Mouse (Mus musculus): ENCODE measurements around the gene Spsb2. TPM values are rescaled to one million over a fixed set of nuclear protein-coding genes. Genes with fewer than 3 reads are reported as not detected.

Spsb2 gene
- 10.5 and 10.9 TPM in 2 replicates for total RNA-seq (2017)

GRCm38 (mm10) chr6:124808358-124809012 is at the start of gene Spsb2:
Spsb2 (plus strand) TSS chr6:124808661.
- peak; percentile 20; the same call in 1 of the 2 replicates for ATAC-seq (ENCODE audit: extremely low read depth, insufficient number of reproducible peaks, low FRiP score, poor library complexity, severe bottlenecking)

- ATAC-seq (ENCODE audit: extremely low read depth, insufficient number of reproducible peaks, low FRiP score, poor library complexity, severe bottlenecking): no peak
Measured at GRCm38 (mm10) chr6:124758849-124759232, 49.6 kb upstream of the Spsb2 start.

GRCm38 (mm10) chr6:124759259-124759658 is 49.2 kb upstream of the Spsb2 start:
- peak; percentile 86 for ATAC-seq (ENCODE audit: extremely low read depth, insufficient number of reproducible peaks, low FRiP score, poor library complexity, severe bottlenecking)

- ATAC-seq (ENCODE audit: extremely low read depth, insufficient number of reproducible peaks, low FRiP score, poor library complexity, severe bottlenecking): no peak
Measured at GRCm38 (mm10) chr6:124765951-124766350, 42.5 kb upstream of the Spsb2 start.

- no peak for ATAC-seq (ENCODE audit: extremely low read depth, insufficient number of reproducible peaks, low FRiP score, poor library complexity, severe bottlenecking)
Measured at GRCm38 (mm10) chr6:124767536-124767919, 40.9 kb upstream of the Spsb2 start.

- ATAC-seq (ENCODE audit: extremely low read depth, insufficient number of reproducible peaks, low FRiP score, poor library complexity, severe bottlenecking): no peak
Measured at GRCm38 (mm10) chr6:124767920-124768703, 40.3 kb upstream of the Spsb2 start.

- no peak for ATAC-seq (ENCODE audit: extremely low read depth, insufficient number of reproducible peaks, low FRiP score, poor library complexity, severe bottlenecking)
Measured at GRCm38 (mm10) chr6:124768704-124769044, 39.8 kb upstream of the Spsb2 start.

- ATAC-seq (ENCODE audit: extremely low read depth, insufficient number of reproducible peaks, low FRiP score, poor library complexity, severe bottlenecking): peak; percentile 18
Measured at GRCm38 (mm10) chr6:124769101-124769765, 39.2 kb upstream of the Spsb2 start, which contains the start of gene Eno2. Eno2 (minus strand) TSS chr6:124769673.

- ATAC-seq (ENCODE audit: extremely low read depth, insufficient number of reproducible peaks, low FRiP score, poor library complexity, severe bottlenecking): no peak
Measured at GRCm38 (mm10) chr6:124770013-124770412, 38.4 kb upstream of the Spsb2 start.

- no peak for ATAC-seq (ENCODE audit: extremely low read depth, insufficient number of reproducible peaks, low FRiP score, poor library complexity, severe bottlenecking)
Measured at GRCm38 (mm10) chr6:124770511-124770910, 38.0 kb upstream of the Spsb2 start.

GRCm38 (mm10) chr6:124779222-124779983 is 29.1 kb upstream of the Spsb2 start, which contains the start of gene Lrrc23:
Lrrc23 (minus strand) TSS chr6:124779727.
- peak; percentile 51 for ATAC-seq (ENCODE audit: extremely low read depth, insufficient number of reproducible peaks, low FRiP score, poor library complexity, severe bottlenecking)

- 0 out of 2 replicates have a peak, but pooled peaks have one; percentile 9 for ATAC-seq (ENCODE audit: extremely low read depth, insufficient number of reproducible peaks, low FRiP score, poor library complexity, severe bottlenecking)
Measured at GRCm38 (mm10) chr6:124779984-124780416, 28.5 kb upstream of the Spsb2 start.

GRCm38 (mm10) chr6:124780917-124781316 is 27.5 kb upstream of the Spsb2 start:
- ATAC-seq (ENCODE audit: extremely low read depth, insufficient number of reproducible peaks, low FRiP score, poor library complexity, severe bottlenecking): no peak

GRCm38 (mm10) chr6:124782436-124782835 is 26.0 kb upstream of the Spsb2 start:
- peak; percentile 49; the same call in 1 of the 2 replicates for ATAC-seq (ENCODE audit: extremely low read depth, insufficient number of reproducible peaks, low FRiP score, poor library complexity, severe bottlenecking)

GRCm38 (mm10) chr6:124786756-124787420 is 21.6 kb upstream of the Spsb2 start:
- ATAC-seq (ENCODE audit: extremely low read depth, insufficient number of reproducible peaks, low FRiP score, poor library complexity, severe bottlenecking): no peak

- no peak for ATAC-seq (ENCODE audit: extremely low read depth, insufficient number of reproducible peaks, low FRiP score, poor library complexity, severe bottlenecking)
Measured at GRCm38 (mm10) chr6:124787722-124788121, 20.7 kb upstream of the Spsb2 start.

- no peak for ATAC-seq (ENCODE audit: extremely low read depth, insufficient number of reproducible peaks, low FRiP score, poor library complexity, severe bottlenecking)
Measured at GRCm38 (mm10) chr6:124789519-124789918, 18.9 kb upstream of the Spsb2 start.

- no peak for ATAC-seq (ENCODE audit: extremely low read depth, insufficient number of reproducible peaks, low FRiP score, poor library complexity, severe bottlenecking)
Measured at GRCm38 (mm10) chr6:124790121-124790520, 18.3 kb upstream of the Spsb2 start.

Data from neutrophil, adult 5-6 weeks (primary cell).